22 mouse cellular contexts compared by ENCODE assay signal in genomic region chr3:39674927-39675326, GRCm38 (mm10).
DNase-seq lines count a peak whose midpoint lies in the region; ATAC-seq and TF ChIP-seq lines count a peak whose summit lies in the region.
"Had no signal": no experiment of that assay in that cellular context is flagged by ENCODE, and none has a peak within 500 bp of the region (broad histone marks: within the 10 kb centered on the region; RNA-seq: fewer than 3 reads in every experiment).

No protein-coding gene starts in this region.

- no peak for TF ChIP-seq CTCF in gastrocnemius, adult 2 months (IDR thresholded peaks at IDR 0.05)

- no peak overlapping the region for H3K4me3 ChIP-seq in gastrocnemius, adult 2 months
- no peak overlapping the region for H3K4me3 ChIP-seq in hindbrain, embryonic 14.5 days (replicated peaks; ENCODE audit: low read length)
- H3K4me3 ChIP-seq: embryonic facial prominence, embryonic 15.5 days; erythroblast, embryonic 14.5 days; forebrain, embryonic 10.5 days; heart, embryonic 13.5 days; hindbrain, embryonic 12.5 days had no signal

- intact Hi-C loops in gastrocnemius, adult 2 months (cut with DNase I), result no loop called here
- intact Hi-C loops in gastrocnemius, postnatal 36 days (cut with DNase I), result no loop called here

- no peak overlapping the region for H3K4me2 ChIP-seq in hindbrain, embryonic 14.5 days (replicated peaks)
- H3K4me2 ChIP-seq: embryonic facial prominence, embryonic 15.5 days; heart, embryonic 13.5 days; hindbrain, embryonic 12.5 days had no signal

- no peaks in the 10 kb centered on the region for H3K9me3 ChIP-seq in hindbrain, embryonic 14.5 days (ENCODE audit: control insufficient read depth, low read length)
- H3K9me3 ChIP-seq: embryonic facial prominence, embryonic 15.5 days; forebrain, embryonic 10.5 days; heart, embryonic 13.5 days; hindbrain, embryonic 12.5 days had no signal

- WGBS in hindbrain, embryonic 14.5 days, result 91% methylated on average over 10 of the region's 10 CpGs

- ATAC-seq in hindbrain, embryonic 14.5 days (ENCODE audit: low FRiP score), result no peak
- ATAC-seq: forebrain, embryonic 14.5 days had no signal

- no peak overlapping the region for H3K27ac ChIP-seq in gastrocnemius, adult 2 months
- H3K27ac ChIP-seq in hindbrain, embryonic 14.5 days, result no peak overlapping the region
- H3K27ac ChIP-seq: embryonic facial prominence, embryonic 15.5 days; forebrain, embryonic 10.5 days; heart, embryonic 13.5 days; hindbrain, embryonic 12.5 days had no signal

- H3K9ac ChIP-seq in hindbrain, embryonic 14.5 days, result no peak overlapping the region
- H3K9ac ChIP-seq: embryonic facial prominence, embryonic 15.5 days; heart, embryonic 13.5 days; hindbrain, embryonic 12.5 days had no signal

- H3K27me3 ChIP-seq in hindbrain, embryonic 14.5 days (ENCODE audit: control insufficient read depth, insufficient read depth, low read length), result no peaks in the 10 kb centered on the region
- H3K27me3 ChIP-seq: CH12.LX; embryonic facial prominence, embryonic 15.5 days; heart, embryonic 13.5 days; hindbrain, embryonic 12.5 days had no signal

- H3K4me1 ChIP-seq in hindbrain, embryonic 14.5 days (replicated peaks; ENCODE audit: control insufficient read depth, insufficient read depth, low read length), result no peaks in the 10 kb centered on the region
- H3K4me1 ChIP-seq: forebrain, embryonic 10.5 days; heart, embryonic 13.5 days; hindbrain, embryonic 12.5 days had no signal

- peak; percentile 13 for DNase-seq in gastrocnemius, adult 2 months
- no peak for DNase-seq in gastrocnemius, postnatal 36 days
- peak; percentile 22 for DNase-seq in lung, postnatal 10 days
- DNase-seq in skeletal muscle tissue, adult 2 months (ENCODE audit: low read depth, low spot score), result peak; percentile 38
- DNase-seq in right cerebral cortex, postnatal 25 days, result no peak
- DNase-seq in hindbrain, embryonic 14.5 days (ENCODE audit: low spot score), result no peak
- no peak for DNase-seq in cerebellum, adult 18-20 months
- DNase-seq: adrenal gland, adult 2 months; adrenal gland, postnatal 25 days; cerebellum, adult 8-10 months; cerebellum, postnatal 14 days; embryo, embryonic 11 days; gastrocnemius, postnatal 25 days; heart, adult 11 months; heart, postnatal 4 days had no signal

- no peaks in the 10 kb centered on the region for H3K36me3 ChIP-seq in hindbrain, embryonic 14.5 days (replicated peaks; ENCODE audit: control insufficient read depth, insufficient read depth)
- H3K36me3 ChIP-seq: embryonic facial prominence, embryonic 15.5 days; forebrain, embryonic 10.5 days; heart, embryonic 13.5 days; hindbrain, embryonic 12.5 days had no signal

Comparison
In these comparisons a context has a peak if more than half of its experiments do, and no peak if none do; other contexts are left out.
1. DNase-seq: peak in gastrocnemius, adult 2 months (single experiment), lung, postnatal 10 days (single experiment) and skeletal muscle tissue, adult 2 months (single experiment); none in gastrocnemius, postnatal 36 days (0 of 2), right cerebral cortex, postnatal 25 days (single experiment), hindbrain, embryonic 14.5 days (single experiment) and cerebellum, adult 18-20 months (0 of 2).